Mouse (Mus musculus) hindbrain, embryonic 11.5 days (tissue): ENCODE results near the gene Cilp2. TPM values are rescaled to one million over a fixed set of nuclear protein-coding genes. Genes with fewer than 3 reads are reported as not detected.
A peak's percentile ranks its signal among the peaks of the same experiment; 100 is the strongest.

Experiments
- ATAC-seq: fragments of 200-750 bp; cut with Nextera tagmentation; 2 replicates; pipeline ENCODE4 v1.8.0; 2017; ENCODE audit warnings: mild to moderate bottlenecking, moderate TSS enrichment, moderate library complexity; ENCODE audit not compliant: low FRiP score
- DNase-seq: peaks from one replicate; pipeline ENCODE4 v3.0.0-alpha.2; 2015; ENCODE audit warnings: low spot score
- H3K27ac ChIP-seq: fragments of 300-500 bp; sonication (generic); 2 replicates; pipeline ENCODE4 v1.5.1; 2014; ENCODE audit warnings: mild to moderate bottlenecking, low read depth, low read length
- H3K27me3 ChIP-seq: fragments of 300-500 bp; sonication (generic); 2 replicates; pipeline ENCODE4 v1.6.1; 2014; ENCODE audit warnings: mild to moderate bottlenecking, low read length, moderate library complexity, mixed read lengths; ENCODE audit not compliant: control insufficient read depth, insufficient read depth
- H3K36me3 ChIP-seq: fragments of 300-500 bp; sonication (generic); 2 replicates; pipeline ENCODE4 v1.6.1; 2014; ENCODE audit warnings: mild to moderate bottlenecking, low read length, moderate library complexity, mixed read lengths; ENCODE audit not compliant: control insufficient read depth, insufficient read depth
- H3K4me1 ChIP-seq: fragments of 300-500 bp; sonication (generic); replicated peaks from 2 replicates; pipeline ENCODE4 v1.6.1; 2014; ENCODE audit warnings: low read length, mixed read lengths; ENCODE audit not compliant: control insufficient read depth, insufficient read depth
- H3K4me2 ChIP-seq: fragments of 300-500 bp; sonication (generic); replicated peaks from 2 replicates; pipeline ENCODE4 v1.6.1; 2014; ENCODE audit warnings: mild to moderate bottlenecking, low read depth, low read length
- H3K4me3 ChIP-seq: fragments of 300-500 bp; sonication (generic); 2 replicates; pipeline ENCODE4 v1.5.1; 2014; ENCODE audit warnings: low read depth, low read length
- H3K9ac ChIP-seq: fragments of 300-500 bp; sonication (generic); 2 replicates; pipeline ENCODE4 v1.6.1; 2014; ENCODE audit warnings: low read depth, low read length
- H3K9me3 ChIP-seq: fragments of 300-500 bp; sonication (generic); 2 replicates; pipeline ENCODE4 v1.6.1; 2016; ENCODE audit warnings: low read length; ENCODE audit not compliant: control insufficient read depth
- WGBS: fragments of 180-500 bp; shearing (Covaris S2); extraction: QIAGEN DNeasy Blood & Tissue Kit; methylation state at CpG from one replicate; pipeline ENCODE4 v1.1.7; 2014; 5-methylcytosine and 5-hydroxymethylcytosine counted together
- polyA plus RNA-seq: library from polyadenylated mRNA; unstranded; fragments of >200 nt; fragmentation: Nextera tagmentation; extraction: Ambion mirVana; gene quantifications from 2 replicates; pipeline ENCODE4 v1.2.1, GENCODE M21; 2014

The Cilp2 gene
- polyA plus RNA-seq, 1 experiment from 2014 or later = 0.73 TPM

DNA sequence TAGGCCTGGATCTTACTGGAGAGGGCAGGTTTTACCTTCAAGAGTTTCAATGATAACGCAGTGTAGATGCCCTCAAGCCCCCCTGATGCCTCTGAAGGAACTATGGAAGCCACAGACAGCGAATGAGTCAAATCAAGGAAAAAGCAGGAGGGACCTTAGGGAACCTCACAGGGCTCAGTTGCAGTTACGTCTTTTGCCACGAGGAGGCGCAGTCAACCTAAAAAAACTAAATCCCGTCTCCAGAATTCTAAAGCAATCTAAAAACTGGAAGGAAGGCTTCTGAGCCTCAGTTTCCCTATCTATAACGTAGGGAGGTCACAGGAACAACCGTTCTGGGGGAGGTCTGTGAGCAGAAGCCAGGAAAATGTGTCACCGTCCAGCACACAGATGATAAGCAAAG, 13.3 kb downstream of the Cilp2 start:
- Histone ChIP-seq H3K4me2 (no peak overlapping the region), H3K4me3 (no peak overlapping the region), H3K36me3 (no peaks in the 10 kb centered on the region), H3K9ac (no peak overlapping the region), H3K9me3 (no peaks in the 10 kb centered on the region), H3K27me3 (peaks cover 6% of the 10 kb centered on the region), H3K27ac (no peak overlapping the region), H3K4me1 (no peaks in the 10 kb centered on the region)
- ATAC-seq (no peak), DNase-seq (peak; percentile 86)
- WGBS = 12% methylated on average over 9 of the region's 9 CpGs

DNA sequence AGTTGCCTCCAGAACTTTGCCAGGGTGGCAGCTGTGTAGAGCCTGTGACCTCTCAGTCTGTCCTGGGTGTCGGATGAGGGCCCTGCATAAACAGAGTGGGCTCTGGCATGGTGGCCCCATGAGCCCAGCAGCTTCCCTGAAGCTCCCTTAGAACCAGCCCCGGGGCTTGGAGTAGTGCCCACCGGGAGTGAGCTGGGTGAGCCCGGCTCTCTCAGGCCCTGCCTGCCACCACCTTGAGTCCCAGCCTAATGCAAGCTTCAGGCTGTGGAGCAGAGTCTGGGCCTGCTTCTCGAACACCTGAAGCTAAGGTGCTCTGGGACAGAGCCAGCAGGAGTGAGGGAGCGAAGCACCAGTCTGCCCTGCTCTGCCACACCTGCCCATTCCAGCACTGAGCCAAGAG, 16.6 kb downstream of the Cilp2 start:
- no peak for ATAC-seq
- no peaks in the 10 kb centered on the region for H3K27me3 ChIP-seq
- 96% methylated on average over 6 of the region's 6 CpGs for WGBS
- H3K36me3 ChIP-seq = no peaks in the 10 kb centered on the region
- no peaks in the 10 kb centered on the region for H3K9me3 ChIP-seq
- H3K4me3 ChIP-seq = no peak overlapping the region
- H3K4me2 ChIP-seq = no peak overlapping the region
- no peaks in the 10 kb centered on the region for H3K4me1 ChIP-seq
- H3K9ac ChIP-seq = no peak overlapping the region
- H3K27ac ChIP-seq = no peak overlapping the region
- DNase-seq = no peak

DNA sequence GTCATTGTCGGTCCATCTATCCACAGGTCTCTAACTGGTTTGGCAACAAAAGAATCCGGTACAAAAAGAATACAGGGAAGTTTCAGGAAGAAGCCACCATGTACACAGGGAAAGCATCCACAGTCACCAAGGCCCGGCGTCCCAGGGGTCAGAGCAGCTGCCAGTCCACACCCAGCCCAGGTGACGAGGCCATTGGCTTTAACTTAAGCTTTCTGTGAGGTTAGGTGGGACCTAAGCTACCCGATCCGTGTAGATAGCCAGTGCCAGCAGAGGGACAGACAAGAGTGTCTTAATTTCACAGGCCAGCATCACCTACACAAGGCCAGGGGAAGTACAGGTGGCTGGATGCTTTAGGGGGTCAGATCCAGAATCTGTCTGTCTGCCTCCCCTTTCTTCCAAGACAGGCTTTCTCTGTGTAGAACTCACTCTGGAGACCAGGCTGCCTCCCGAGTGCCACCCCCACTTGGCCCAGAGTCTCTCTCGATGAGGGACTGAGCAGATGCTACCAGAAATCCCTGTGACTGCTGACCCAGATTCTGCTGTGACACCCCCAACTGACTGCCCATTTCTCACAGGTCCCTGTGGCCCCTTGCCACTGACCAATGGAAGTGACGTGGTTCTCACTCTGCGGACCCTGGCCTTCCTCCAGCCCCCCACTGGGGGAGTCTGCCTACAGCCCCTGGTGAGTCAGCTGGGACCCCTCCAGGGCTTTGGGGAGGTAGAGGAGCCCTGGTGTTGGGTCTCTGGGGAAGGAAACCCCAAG, 17.3 kb downstream of the Cilp2 start:
- Histone ChIP-seq H3K4me1 (no peaks in the 10 kb centered on the region), H3K36me3 (no peaks in the 10 kb centered on the region), H3K4me2 (no peak overlapping the region), H3K27ac (no peak overlapping the region), H3K4me3 (no peak overlapping the region), H3K9me3 (no peaks in the 10 kb centered on the region), H3K27me3 (no peaks in the 10 kb centered on the region), H3K9ac (no peak overlapping the region)
- ATAC-seq = no peak
- DNase-seq = no peak
- 85% methylated on average over 11 of the region's 11 CpGs for WGBS

DNA sequence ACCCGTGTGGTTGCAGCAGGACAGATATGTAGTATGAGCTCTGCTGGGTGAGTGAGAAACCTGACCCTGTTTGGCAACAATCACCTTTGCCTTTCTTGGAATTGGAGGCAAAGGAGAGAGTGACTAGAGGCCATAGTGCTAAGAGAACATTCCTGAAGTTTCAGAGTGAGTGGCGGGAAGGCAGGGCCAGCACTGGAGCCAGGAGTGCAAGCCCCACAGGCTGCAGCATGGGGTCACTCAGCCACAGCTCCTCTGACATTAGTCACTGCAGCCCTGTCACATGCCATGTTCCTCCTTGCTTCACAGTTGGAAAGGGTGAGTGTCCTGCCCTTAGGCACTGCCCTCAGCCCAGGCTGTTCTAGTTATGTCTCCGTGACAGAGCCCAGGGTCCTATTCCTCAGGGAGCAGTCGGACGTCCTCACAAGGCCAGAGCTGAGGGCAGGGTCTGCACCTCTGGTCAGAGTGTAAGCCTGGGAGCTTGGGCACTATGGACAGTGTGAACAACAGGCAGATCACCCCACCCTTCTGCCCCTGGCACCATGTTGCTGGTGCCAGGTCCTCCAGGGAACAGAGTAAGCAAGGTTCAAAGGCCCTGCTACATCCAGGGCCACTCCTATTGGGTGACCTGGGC, 19.7 kb downstream of the Cilp2 start:
- Histone ChIP-seq H3K4me1 (no peaks in the 10 kb centered on the region), H3K4me3 (no peak overlapping the region), H3K4me2 (no peak overlapping the region), H3K9me3 (no peaks in the 10 kb centered on the region), H3K36me3 (no peaks in the 10 kb centered on the region), H3K27me3 (no peaks in the 10 kb centered on the region), H3K9ac (no peak overlapping the region), H3K27ac (no peak overlapping the region)
- ATAC-seq (no peak), DNase-seq (no peak)
- 70% methylated on average over 5 of the region's 5 CpGs for WGBS

DNA sequence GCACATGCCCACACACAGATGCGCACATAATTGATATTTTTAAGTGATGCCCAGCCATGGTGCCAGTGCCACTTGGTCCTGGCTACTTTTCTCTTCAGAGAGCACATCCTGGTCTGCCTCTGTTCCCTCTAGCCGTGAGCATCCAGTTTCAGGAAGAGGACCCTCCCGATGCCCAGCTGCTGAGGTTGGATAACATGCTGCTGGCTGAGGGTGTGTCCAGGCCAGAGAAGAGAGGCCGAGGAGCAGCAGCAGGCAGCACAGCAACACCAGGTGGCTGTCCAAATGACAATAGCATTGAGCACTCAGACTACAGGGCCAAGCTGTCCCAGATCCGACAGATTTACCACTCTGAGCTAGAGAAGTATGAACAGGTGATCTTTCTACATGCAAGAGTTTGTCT, 23.3 kb downstream of the Cilp2 start:
- no peaks in the 10 kb centered on the region for H3K36me3 ChIP-seq
- ATAC-seq = no peak
- 79% methylated on average over 5 of the region's 5 CpGs for WGBS

DNA sequence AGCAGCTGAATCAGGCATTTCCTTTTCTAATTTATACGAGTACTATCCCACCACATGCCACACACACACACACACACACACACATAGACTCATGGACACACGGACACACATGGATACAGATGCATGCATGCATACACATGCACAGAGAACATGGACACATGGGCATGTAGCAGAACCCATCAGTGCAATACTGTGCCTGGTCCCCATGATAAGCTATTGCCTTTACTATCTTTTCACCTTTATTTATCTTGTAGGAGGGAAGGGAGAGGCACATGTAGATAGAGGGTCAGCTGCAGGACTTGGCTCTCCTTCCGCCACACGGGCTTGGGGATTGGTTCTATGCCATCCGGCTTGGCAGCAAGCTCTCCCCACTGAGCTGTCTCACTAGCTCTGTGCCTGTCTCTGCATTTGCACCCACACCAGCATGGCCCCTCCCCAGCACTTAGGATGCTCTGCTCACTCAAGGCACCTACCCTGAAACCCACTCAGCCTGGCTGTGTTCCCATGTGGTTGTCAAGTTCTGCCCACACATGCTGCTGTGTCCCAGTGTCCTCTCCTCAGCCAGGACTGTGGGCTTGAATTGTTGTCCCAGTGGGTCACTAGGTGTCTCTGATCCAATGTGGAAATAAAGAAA, 24.0 kb downstream of the Cilp2 start:
- 94% methylated on average over 5 of the region's 5 CpGs for WGBS
- no peak for ATAC-seq
- H3K4me2 ChIP-seq = no peak overlapping the region
- H3K9ac ChIP-seq = no peak overlapping the region
- no peak overlapping the region for H3K27ac ChIP-seq
- no peaks in the 10 kb centered on the region for H3K4me1 ChIP-seq
- H3K9me3 ChIP-seq = no peaks in the 10 kb centered on the region
- H3K36me3 ChIP-seq = no peaks in the 10 kb centered on the region
- DNase-seq = no peak
- H3K4me3 ChIP-seq = no peak overlapping the region
- no peaks in the 10 kb centered on the region for H3K27me3 ChIP-seq

More for the DNA sequence above, 23.3 kb downstream of the Cilp2 start:
- no peaks in the 10 kb centered on the region for H3K9me3 ChIP-seq
- H3K4me2 ChIP-seq = no peak overlapping the region
- no peak overlapping the region for H3K9ac ChIP-seq
- DNase-seq = no peak
- H3K27ac ChIP-seq = no peak overlapping the region
- no peaks in the 10 kb centered on the region for H3K27me3 ChIP-seq
- no peaks in the 10 kb centered on the region for H3K4me1 ChIP-seq
- no peak overlapping the region for H3K4me3 ChIP-seq

DNA sequence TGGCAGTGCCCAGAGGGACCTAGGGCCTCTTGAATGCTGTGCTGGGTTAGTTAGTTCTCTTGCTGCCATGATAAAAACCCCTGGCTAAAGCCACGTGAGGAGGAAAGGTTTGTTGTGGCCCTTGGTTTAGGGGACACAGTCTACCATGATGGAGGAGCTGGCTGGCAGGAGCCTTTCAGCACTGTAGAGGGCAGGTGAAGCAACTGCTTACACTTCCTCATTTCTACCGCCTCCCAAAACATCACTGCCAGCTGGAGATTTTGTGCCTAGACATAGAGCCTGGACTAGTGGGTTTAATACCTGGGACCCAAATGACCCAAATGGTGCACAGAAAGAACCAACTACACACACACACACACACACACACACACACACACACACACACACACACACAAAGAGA, 26.2 kb downstream of the Cilp2 start:
- WGBS = 67% methylated on average over 2 of the region's 2 CpGs
- no peaks in the 10 kb centered on the region for H3K36me3 ChIP-seq
- no peaks in the 10 kb centered on the region for H3K9me3 ChIP-seq
- H3K4me1 ChIP-seq = no peaks in the 10 kb centered on the region
- H3K27ac ChIP-seq = no peak overlapping the region
- H3K27me3 ChIP-seq = no peaks in the 10 kb centered on the region
- H3K9ac ChIP-seq = no peak overlapping the region
- no peak for DNase-seq
- H3K4me2 ChIP-seq = no peak overlapping the region
- ATAC-seq = no peak
- no peak overlapping the region for H3K4me3 ChIP-seq

DNA sequence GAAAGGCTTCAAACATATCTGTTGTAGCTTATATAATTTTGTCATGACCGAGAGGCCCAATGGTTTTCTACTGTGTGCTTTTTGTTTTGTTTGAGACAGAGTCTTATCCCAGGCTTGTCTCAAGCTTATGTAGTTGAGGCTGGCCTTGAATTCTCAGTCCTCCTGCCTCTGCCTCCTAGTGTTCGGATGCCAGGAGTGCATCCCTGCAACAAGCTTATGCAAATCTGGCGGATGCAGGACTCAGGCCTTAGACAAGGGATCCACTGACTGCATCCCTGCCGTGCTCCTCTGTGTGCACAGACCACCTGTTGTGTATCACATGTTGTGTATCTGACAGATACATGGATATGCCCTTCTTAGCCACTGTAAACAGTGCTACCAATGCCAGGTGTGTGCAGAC, 26.7 kb downstream of the Cilp2 start:
- H3K4me2 ChIP-seq = no peak overlapping the region
- DNase-seq = peak; percentile 23
- H3K4me1 ChIP-seq = no peaks in the 10 kb centered on the region
- H3K27ac ChIP-seq = no peak overlapping the region
- WGBS = 54% methylated on average over 4 of the region's 4 CpGs
- no peaks in the 10 kb centered on the region for H3K9me3 ChIP-seq
- H3K9ac ChIP-seq = no peak overlapping the region
- no peak for ATAC-seq
- no peaks in the 10 kb centered on the region for H3K36me3 ChIP-seq
- no peak overlapping the region for H3K4me3 ChIP-seq
- no peaks in the 10 kb centered on the region for H3K27me3 ChIP-seq

DNA sequence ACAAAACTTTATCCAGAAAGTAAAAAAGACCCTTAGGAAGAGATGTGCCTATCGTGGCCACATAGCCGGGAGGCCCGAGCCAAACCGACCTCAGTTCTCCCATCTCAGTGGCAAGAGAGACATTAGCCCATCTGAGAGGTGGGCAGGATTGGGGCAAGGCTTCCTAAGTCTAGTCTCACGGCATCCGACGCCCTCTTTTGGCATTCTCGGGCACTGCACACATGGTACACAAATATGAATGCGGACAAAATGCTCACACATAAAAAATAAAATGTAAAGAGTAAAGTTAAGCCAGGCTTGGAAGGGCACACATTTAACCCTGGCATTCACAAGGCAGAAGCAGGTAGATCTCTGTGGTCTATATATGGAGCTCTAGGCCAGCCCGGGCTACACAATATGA, 33.6 kb downstream of the Cilp2 start:
- Histone ChIP-seq H3K9me3 (no peaks in the 10 kb centered on the region), H3K9ac (no peak overlapping the region), H3K4me1 (no peaks in the 10 kb centered on the region), H3K4me3 (no peak overlapping the region), H3K4me2 (no peak overlapping the region), H3K27me3 (no peaks in the 10 kb centered on the region), H3K27ac (no peak overlapping the region), H3K36me3 (no peaks in the 10 kb centered on the region)
- no peak for ATAC-seq
- DNase-seq = no peak
- WGBS = 92% methylated on average over 10 of the region's 10 CpGs
